Mouse (Mus musculus) adrenal gland (tissue): Measurements from ENCODE around the gene Kcnc1.

Source experiments
- intact Hi-C: fragments of 180-260 bp; cut with DNase I; formaldehyde crosslinking; loops from one replicate; pipeline ENCODE4 v1.15.1; 2025
- long read RNA-seq, 2 experiments: library from polyadenylated mRNA; unstranded; transcript quantifications; one replicate each; pipeline ENCODE4 v2.0.0; 2020; ENCODE audit warnings: borderline replicate concordance in 1 of 2; ENCODE audit not compliant: insufficient replicate concordance in 1 of 2

Kcnc1 gene
- long read RNA-seq, experiment 1, result 0 reads
- long read RNA-seq, experiment 2, result 0 reads

DNA sequence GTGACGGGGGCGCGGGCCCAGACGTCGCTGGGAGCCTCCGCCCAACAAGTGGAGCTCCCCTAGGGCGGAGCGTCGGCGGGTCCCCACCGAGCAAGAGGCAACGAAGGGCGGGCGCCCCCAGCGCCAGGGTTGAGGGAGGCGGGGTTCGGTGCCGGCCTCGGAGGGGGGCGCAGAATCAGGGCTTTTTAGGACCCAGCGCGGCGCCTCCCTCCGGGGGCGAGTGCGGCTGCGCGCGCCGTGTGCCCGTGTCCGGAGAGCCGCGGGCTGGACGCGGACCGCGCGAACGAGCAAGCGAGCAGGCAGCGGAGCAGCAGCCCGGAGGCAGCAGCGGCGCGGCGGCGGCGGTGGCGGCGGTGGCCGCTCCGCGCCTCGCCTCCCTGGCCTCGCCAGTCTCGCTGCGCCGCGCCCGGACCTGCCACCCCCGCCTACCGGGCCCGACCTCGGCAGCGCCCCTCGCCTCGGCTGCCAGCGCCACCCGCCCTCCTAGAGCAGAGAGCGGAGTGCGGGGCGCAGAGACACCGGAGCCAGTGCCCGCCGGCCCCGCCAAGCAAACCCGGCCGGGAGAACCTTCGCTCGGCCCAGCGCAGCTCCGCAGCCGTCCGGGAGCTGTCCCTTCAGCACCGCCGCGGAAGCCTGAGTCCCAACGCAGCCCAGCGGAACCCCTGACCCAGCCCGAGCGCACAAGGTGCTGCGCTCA lies at the start of gene Kcnc1:
Gene Kcnc1 (plus strand): TSS at position 267 of the 697 bp plus-strand sequence.
- intact Hi-C loops, result no loop called here

DNA sequence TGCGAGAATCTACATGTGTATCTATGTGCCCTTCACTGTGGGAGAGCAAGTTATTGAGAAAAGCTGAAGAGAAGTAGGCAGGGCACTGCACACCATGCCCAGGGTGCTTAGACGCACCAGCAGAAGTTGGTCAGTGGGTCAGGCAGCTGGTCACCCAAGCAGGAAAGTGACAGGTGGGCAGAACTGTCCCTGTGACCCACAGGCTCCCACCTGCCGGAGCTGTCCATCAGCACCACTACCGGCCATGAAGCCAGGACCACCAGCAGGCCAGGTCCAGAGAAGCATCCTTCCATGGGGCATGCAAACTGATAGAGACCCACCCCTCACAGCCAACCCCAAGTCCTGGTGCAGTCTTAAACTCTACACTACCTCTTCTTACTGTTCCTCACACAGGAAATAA lies 48.6 kb upstream of the Kcnc1 start:
- intact Hi-C loops, result no loop called here

DNA sequence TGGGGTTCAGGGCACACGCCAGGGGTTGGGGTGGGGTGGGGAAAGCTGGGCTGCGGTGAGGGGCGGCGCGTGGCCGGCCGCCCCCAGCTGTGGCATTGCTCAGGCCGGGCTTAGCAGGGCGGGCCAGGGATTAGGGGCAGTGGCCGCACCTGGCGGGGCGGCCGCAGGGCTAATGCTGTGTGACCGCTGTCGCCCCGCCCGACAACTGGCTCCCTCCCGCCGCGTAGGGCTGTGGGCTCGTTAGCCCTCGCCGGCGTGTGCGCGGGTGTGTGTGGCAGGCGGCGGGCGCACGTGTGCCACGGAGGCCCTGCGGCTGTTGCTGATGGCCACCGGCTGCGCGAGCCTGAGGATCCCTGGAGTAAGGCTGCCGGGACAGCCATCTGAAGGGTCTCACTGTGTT lies 47.5 kb upstream of the Kcnc1 start:
- intact Hi-C loops, result no loop called here

DNA sequence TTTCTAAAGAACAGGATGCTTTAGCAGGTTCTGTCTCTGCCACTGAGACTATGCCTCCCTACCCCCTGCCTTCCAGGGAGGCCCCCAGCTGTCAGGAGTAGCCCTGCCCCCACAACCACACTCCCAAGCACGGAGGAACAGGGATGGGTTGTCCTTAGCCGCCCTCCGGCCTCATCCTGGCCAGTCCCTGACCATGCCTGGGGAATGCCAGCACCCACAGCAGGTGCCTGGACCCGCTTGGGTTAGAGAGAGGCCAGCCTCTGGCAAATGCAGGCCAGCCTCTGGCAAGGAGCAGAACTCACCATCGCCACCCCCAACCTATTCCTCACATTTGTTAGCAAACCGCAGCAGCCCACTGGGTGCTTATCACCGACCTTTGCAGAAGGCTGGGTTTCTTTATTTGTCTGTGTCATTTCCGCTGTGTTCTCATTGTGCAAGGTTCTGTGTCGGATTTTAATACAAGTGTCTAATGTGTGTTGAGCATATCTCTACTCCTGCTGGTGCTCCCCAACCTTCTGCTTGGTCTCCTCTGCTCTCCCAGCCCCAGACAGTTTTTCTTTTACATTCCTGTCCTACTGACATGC lies 46.1 kb upstream of the Kcnc1 start:
- intact Hi-C loops, result no loop called here

DNA sequence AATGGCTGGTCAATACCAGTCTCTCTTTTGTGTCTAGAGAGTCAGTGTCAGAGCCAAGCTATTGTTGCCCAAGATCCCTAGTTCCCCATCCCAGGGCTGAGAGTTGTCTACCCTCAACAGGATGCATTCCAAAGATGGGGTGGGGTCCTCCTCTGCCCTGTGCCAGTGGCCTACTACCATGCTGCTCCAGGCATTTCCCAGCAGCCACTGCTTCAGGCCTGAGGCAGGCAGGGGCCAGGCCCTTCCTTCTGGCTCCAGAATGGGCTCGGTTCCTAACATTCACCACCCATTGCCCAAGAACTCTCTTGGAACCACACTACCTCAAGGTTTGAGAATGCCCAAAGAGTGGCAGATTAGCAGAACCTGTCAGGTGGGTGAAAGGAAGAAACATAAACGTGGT lies 43.5 kb upstream of the Kcnc1 start:
- intact Hi-C loops, result no loop called here

DNA sequence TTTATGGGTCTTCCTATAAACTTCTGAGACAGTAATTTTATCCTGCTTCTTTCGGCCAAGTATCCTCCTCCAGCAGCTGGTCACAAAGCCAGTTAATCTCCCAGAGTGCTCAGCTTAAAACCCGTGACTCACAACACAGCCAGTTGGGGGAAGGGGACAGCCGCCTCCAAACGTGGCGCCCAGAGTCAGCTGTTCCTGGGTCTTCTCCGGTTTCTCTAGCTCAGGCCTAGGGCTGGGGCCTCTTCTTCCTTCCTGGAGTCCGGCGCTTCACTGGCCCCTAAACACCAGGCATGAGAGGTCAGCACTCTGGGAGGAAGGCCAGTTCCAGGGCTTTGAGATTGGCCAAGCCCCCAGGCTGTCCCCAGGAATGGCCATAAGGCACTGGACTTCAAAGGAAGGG lies 43.1 kb upstream of the Kcnc1 start:
- intact Hi-C loops, result no loop called here

DNA sequence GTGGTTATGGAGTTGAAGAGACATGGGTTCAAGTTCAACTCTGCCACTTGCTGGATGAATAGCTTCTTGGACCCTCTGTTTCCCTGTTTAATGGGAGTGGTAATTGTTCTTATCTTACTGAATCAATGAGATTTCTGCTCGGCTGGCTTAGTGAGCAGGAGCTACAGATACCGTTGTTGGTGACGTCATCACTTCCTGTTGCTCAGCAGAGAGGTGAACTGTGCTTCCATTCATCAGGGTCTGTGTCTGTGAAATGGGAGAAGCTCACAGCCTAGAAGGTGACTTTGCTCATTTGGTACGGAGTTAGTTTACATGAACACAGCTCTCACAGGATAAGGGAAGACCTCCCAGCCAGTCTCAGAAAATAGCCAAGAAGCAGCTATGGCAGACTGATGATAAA lies 42.4 kb upstream of the Kcnc1 start:
- intact Hi-C loops, result no loop called here

DNA sequence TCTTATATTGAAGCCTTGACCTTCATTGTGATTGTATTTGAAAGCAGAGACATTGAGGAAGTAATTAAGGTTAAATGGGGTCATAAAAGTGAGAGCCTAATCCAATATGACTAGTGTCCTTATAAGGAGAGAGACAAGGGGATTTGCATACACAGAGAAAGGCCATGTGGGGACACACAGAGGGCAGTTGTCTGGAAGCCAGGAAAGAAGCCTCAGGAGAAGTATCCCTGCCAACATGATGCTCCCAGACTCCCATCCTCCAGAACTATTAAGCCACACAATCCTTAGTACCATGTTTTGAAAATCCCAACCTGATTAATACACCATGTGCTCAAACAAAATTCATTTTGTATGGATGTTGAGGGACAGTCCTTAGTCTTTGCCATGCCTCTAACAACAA lies 34.5 kb upstream of the Kcnc1 start:
- intact Hi-C loops, result no loop called here

DNA sequence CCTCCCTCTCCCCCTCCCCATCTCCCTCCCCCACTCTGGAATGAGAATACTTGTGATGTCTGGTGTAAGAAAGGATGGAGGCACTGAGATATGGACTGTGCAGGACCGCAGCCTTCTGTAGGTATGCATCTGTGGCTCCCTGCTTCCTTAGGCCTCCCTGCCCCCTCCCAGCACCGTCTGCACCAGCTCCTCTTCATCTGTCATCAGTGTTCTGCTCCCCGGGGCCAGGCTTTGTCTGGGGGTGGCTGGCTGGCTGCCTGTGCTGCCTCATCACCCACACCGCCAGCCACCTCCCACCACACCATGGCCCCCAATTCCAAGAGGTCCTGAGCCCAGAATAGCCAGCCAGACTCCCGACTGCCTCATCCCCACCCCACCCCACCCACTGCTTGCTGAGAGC lies 32.1 kb upstream of the Kcnc1 start:
- intact Hi-C loops, result no loop called here

DNA sequence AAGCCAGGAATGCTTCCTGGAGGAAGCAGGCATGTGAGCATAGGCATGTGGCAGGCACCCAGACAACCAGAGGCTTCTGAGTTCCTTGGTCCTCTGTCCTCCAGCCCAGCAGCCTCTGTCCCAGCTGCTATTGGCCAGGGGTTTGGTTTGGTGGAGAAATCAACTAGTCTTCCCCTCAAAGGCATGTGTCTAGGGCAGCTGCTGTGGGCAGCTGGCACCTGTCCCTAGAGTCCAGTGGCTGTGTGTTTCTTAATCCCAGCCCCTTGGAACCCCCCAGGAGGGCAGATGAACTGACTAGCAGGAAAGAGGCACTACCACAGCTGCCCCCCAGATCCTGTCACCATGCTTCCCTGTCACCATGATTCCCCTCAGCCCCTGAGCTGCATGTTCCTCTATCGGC lies 30.5 kb upstream of the Kcnc1 start:
- intact Hi-C loops, result no loop called here

DNA sequence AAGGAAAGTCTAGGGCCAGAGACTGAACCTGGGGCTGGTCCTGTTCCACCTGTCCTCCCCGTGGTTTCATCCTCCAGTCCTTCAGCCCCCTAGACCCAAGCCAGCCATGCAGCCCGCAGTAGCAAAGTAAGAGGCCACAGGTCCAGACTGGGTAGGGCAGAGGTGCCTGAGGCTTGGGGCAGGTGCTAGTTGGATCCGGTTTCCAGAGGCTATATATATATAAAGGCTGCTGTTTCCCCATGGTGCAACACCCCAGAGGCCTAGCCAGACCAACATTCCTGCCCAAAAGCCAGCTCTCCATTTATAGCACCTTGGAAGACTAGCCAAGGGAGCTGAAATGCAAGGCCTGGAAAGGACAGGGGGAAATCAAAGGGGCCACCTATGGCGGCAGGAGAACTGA lies 25.2 kb upstream of the Kcnc1 start:
- intact Hi-C loops, result no loop called here

DNA sequence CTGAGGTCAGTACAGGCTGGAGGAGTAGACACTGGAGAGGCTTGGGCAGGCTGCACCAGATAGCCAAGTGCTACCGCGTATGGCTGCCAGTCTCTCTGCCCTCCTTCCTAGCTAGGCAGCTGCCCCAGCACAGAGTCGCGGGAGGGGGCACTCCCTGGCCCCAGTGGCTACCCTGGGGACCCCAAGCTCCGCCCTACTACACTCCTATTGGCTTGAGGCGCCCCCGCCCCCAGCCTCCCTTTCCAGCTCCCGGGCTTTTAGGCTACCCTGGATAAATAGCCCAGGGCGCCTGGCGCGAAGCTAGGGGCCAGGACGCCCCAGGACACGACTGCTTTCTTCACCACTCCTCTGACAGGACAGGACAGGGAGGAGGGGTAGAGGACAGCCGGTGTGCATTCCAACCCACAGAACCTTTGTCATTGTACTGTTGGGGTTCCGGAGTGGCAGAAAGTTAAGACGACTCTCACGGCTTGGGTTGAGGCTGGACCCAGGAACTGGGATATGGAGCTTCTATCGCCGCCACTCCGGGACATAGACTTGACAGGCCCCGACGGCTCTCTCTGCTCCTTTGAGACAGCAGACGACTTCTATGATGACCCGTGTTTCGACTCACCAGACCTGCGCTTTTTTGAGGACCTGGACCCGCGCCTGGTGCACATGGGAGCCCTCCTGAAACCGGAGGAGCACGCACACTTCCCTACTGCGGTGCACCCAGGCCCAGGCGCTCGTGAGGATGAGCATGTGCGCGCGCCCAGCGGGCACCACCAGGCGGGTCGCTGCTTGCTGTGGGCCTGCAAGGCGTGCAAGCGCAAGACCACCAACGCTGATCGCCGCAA lies 19.9 kb upstream of the Kcnc1 start, which contains the start of gene Myod1:
Gene Myod1 (plus strand): TSS at position 303 of the 836 bp plus-strand sequence.
- intact Hi-C loops, result loop anchor here (5.0 kb wide), 1 partner anchor 99 kb away; no protein-coding TSS in a partner anchor

DNA sequence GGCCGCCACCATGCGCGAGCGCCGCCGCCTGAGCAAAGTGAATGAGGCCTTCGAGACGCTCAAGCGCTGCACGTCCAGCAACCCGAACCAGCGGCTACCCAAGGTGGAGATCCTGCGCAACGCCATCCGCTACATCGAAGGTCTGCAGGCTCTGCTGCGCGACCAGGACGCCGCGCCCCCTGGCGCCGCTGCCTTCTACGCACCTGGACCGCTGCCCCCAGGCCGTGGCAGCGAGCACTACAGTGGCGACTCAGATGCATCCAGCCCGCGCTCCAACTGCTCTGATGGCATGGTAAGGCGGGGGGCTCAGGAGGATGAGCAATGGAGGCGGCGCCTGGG lies 19.3 kb upstream of the Kcnc1 start:
- intact Hi-C loops, result loop anchor here (5.0 kb wide), 1 partner anchor 100 kb away; no protein-coding TSS in a partner anchor

DNA sequence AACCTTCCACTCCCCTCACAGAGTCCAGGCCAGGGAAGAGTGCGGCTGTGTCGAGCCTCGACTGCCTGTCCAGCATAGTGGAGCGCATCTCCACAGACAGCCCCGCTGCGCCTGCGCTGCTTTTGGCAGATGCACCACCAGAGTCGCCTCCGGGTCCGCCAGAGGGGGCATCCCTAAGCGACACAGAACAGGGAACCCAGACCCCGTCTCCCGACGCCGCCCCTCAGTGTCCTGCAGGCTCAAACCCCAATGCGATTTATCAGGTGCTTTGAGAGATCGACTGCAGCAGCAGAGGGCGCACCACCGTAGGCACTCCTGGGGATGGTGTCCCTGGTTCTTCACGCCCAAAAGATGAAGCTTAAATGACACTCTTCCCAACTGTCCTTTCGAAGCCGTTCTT lies 18.2 kb upstream of the Kcnc1 start:
- intact Hi-C loops, result loop anchor here (5.0 kb wide), 1 partner anchor 101 kb away; no protein-coding TSS in a partner anchor

DNA sequence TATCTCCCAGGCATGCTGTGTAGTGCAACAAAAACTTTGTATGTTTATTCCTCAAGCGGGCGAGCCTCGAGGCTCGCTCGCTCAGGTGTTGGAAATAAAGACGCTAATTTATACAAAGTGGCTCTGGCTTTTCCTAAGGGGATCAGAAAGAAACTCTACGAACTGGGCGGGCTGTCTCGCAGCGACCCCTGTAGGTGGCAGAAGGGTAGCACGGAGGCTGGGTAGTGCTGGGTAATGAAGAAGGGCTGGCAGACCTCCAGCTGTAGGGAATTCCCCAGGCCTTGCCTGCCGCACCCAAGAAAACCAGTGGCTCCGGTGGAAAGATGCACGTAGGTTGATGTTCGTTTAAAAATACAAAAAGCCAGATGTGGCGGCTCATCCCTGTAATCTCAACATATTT lies 17.3 kb upstream of the Kcnc1 start:
- intact Hi-C loops, result loop anchor here (5.0 kb wide), 1 partner anchor 102 kb away; no protein-coding TSS in a partner anchor

DNA sequence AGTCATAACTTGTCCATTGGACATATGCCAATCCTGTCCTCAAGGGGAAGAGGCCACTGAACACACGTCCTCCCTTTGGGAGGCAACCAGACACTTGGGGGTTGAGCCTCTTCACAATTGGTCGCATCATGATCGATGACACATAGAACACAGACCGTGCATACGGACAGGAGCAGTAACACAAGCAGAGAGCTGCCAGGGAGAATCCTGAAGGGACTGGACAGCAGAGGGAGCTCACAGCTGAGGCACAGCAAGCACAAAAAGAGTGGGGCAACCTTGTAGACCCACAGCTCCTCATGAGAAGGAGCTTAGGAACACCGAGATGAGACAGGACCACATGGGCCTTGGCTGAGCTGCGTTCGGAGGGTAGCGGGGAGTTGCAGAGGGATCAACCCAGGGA lies 15.7 kb upstream of the Kcnc1 start:
- intact Hi-C loops, result no loop called here

DNA sequence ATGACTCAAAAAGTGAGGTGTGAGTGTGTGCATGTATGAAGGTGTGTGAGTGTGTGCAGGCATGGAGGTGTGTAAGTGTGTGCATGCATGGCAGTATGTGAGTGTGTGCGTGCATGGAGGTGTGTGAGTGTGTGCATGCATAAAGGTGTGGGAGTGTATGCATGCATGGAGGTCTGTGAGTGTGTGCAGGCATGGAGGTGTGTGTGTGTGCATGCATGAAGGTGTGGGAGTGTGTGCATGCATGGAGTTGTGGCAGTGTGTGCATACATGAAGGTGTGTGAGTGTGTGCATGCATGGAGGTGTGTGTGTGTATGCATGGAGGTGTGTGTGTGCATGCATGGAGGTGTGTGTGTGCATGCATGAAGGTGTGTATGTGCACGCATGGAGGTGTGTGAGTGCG lies 8.9 kb upstream of the Kcnc1 start:
- intact Hi-C loops, result no loop called here

DNA sequence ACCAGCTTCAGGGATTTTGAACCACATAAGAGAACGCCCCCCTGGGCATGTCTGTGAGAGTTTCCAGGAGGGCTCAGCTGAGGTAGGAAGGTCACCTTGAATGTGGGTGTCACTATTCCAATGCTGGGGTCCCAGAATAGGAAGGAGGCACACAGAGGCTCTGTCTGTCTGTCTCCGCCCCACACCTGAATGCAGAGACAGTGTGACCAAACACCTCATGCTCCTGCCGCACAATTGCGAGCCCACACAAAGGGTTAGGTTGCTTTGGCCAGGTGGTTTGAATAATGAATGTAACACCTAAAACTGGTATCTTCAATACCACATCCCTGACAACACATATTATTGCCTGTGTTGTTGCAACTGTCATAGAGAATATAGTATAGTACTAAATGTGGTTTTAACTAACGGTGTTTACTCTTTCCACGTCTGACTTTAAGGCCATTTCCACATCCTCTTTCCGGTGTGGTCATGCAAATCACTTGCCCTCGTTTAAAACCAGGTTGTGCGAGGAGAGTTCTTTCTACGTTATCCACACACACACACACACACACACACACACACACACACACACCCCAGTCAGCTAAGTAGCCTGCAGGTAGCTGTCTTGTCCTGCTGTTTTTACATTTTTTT lies 6.7 kb upstream of the Kcnc1 start:
- intact Hi-C loops, result no loop called here

DNA sequence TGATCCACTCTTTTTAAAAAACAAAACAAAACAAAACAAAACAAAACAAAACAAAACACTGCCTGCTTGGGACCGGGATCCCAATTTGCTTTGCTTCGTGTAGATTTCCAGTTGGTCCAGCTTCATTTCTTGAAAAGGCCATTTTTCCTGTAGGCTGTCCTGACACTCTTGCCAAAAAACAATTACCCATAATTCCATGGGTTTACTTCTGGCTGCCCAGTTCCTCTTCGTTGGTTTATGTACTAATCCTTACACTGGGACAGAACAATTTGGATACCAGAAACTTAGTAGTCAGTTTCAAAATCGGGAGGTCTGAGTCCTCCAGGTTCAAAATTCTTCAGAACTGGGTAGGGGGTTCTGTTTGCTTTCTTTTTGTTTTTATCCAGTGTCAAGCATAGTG lies 6.1 kb upstream of the Kcnc1 start:
- intact Hi-C loops, result no loop called here

DNA sequence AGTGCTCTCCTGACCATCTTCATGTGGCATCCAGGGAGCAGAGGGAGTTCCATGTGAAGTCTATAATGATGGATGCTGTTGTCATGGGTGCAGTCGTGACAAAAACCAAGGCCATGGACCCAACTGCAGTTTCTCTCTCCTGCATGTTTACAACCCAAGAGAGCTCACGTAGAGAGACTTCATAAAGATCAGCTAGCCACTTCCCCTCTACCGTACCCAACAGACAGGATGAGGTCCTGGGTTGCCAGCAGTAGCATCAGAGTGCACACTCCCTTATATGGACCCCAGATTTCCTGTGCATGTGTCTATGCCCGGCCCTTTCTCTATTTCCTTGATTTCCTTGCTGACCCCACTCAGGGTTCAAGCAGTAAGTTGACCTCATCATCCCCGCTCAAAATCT lies 4.6 kb upstream of the Kcnc1 start:
- intact Hi-C loops, result loop anchor here (2.0 kb wide), 2 partner anchors 177 to 215 kb away; no protein-coding TSS in a partner anchor

DNA sequence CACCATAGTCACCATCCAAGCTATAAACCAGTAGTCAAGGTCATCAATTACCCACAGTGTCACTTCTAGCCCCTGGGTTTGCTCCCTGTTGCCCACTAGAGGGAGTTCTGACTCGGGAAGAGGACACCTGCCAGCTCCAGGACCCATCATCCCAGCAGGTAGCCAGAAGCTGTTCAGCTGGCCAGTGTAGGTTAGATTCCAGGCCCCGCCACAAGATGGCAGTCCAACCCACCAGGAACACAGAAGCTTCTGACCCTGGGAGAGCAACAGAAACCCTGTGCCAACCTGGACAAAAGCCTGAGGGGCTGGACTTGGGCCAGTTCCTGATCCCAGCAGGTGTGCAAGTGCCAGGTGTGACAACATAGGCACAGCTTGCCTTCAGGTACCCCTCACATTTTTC lies 3.2 kb upstream of the Kcnc1 start:
- intact Hi-C loops, result loop anchor here (2.0 kb wide), 2 partner anchors 176 to 214 kb away; no protein-coding TSS in a partner anchor
